Mouse (Mus musculus) adrenal gland, postnatal 10 days (tissue): ENCODE results near the gene Chic2. TPM values are rescaled to one million over a fixed set of nuclear protein-coding genes. Genes with fewer than 3 reads are reported as not detected.
A peak's percentile ranks its signal among the peaks of the same experiment; 100 is the strongest.

ENCODE experiments used
- DNase-seq: peaks from one replicate; pipeline ENCODE4 v3.0.0; 2021; ENCODE audit warnings: mixed read lengths
- long read RNA-seq, 2 experiments: library from polyadenylated mRNA; stranded (forward); transcript quantifications; one replicate each; pipeline ENCODE4 v2.0.0; 2021
- total RNA-seq, 2 experiments: library from RNA; stranded (reverse); gene quantifications; 2 replicates each; pipeline ENCODE4 v1.2.3; 2021

Chic2 gene
- total RNA-seq = 10 to 100 TPM; 34.2 to 38.2 TPM
- long read RNA-seq, experiment 1, full-length matches to known transcripts = 82 of 90 reads
- long read RNA-seq, experiment 1, partial matches to known transcripts = 2 of 90 reads
- long read RNA-seq, experiment 1, other reads (novel, unspliced or antisense) = 6 of 90 reads
- long read RNA-seq, experiment 2, full-length matches to known transcripts = 31 of 32 reads
- long read RNA-seq, experiment 2, partial matches to known transcripts = 0 of 32 reads
- long read RNA-seq, experiment 2, other reads (novel, unspliced or antisense) = 1 of 32 reads

GRCm38 (mm10) chr5:75044310-75044904, at the start of gene Chic2:
Gene Chic2, minus strand, starts transcription at chr5:75044774.
- peak; percentile 94 for DNase-seq

- DNase-seq = no peak
Measured at GRCm38 (mm10) chr5:75085906-75086305, 41.3 kb upstream of the Chic2 start.

- DNase-seq = no peak
Measured at GRCm38 (mm10) chr5:75085521-75085875, 40.9 kb upstream of the Chic2 start.

GRCm38 (mm10) chr5:75084871-75085520, 40.4 kb upstream of the Chic2 start:
- DNase-seq = no peak

- DNase-seq = no peak
Measured at GRCm38 (mm10) chr5:75084393-75084870, 39.9 kb upstream of the Chic2 start.

GRCm38 (mm10) chr5:75083591-75084392, 39.2 kb upstream of the Chic2 start:
- no peak for DNase-seq

GRCm38 (mm10) chr5:75083061-75083460, 38.5 kb upstream of the Chic2 start:
- DNase-seq = no peak

GRCm38 (mm10) chr5:75082439-75082838, 37.9 kb upstream of the Chic2 start:
- no peak for DNase-seq

GRCm38 (mm10) chr5:75079564-75079963, 35.0 kb upstream of the Chic2 start:
- no peak for DNase-seq

- no peak for DNase-seq
Measured at GRCm38 (mm10) chr5:75077051-75077380, 32.4 kb upstream of the Chic2 start.

- no peak for DNase-seq
Measured at GRCm38 (mm10) chr5:75076326-75077050, 31.9 kb upstream of the Chic2 start.

GRCm38 (mm10) chr5:75075383-75075941, 30.9 kb upstream of the Chic2 start, which contains the start of gene Gsx2:
Gene Gsx2, plus strand, starts transcription at chr5:75075601.
- DNase-seq = no peak

- no peak for DNase-seq
Measured at GRCm38 (mm10) chr5:75074537-75075382, 30.2 kb upstream of the Chic2 start.

- no peak for DNase-seq
Measured at GRCm38 (mm10) chr5:75074132-75074531, 29.6 kb upstream of the Chic2 start.

- DNase-seq = no peak
Measured at GRCm38 (mm10) chr5:75073684-75074083, 29.1 kb upstream of the Chic2 start.

- no peak for DNase-seq
Measured at GRCm38 (mm10) chr5:75073167-75073566, 28.6 kb upstream of the Chic2 start.

GRCm38 (mm10) chr5:75072532-75072931, 28.0 kb upstream of the Chic2 start:
- no peak for DNase-seq

GRCm38 (mm10) chr5:75071951-75072350, 27.4 kb upstream of the Chic2 start:
- DNase-seq = no peak

GRCm38 (mm10) chr5:75070656-75071375, 26.2 kb upstream of the Chic2 start:
- DNase-seq = no peak

- DNase-seq = no peak
Measured at GRCm38 (mm10) chr5:75070132-75070531, 25.6 kb upstream of the Chic2 start.
